Mouse (Mus musculus) right cerebral cortex, adult 18-20 months (tissue): Measurements from ENCODE around the gene Chfr.
"Not testable (repeated sequence)": the region's sequence is repeated elsewhere in the genome, so short reads cannot be mapped to it uniquely, and the experiment has no call there.

Source experiments
- DNase-seq: peaks from one replicate; pipeline ENCODE4 v3.0.0; 2022; ENCODE audit warnings: mixed read lengths

Chfr gene

DNA sequence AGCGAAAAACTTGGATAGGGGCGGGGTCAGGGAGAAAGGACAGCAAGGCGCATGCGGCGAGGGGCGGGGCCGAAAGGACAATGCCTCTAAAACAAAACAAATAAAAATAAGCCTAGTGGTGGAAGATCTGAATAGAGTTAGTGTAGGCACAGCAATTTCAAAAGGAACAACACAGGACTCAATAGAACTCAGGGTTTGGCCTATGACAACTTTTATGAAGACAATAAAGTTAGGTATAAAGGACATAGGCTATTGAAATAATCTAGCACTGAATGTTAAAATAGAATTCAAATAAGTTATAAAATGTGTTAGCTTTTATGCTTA is 27.4 kb upstream of the Chfr start:
- no peak for DNase-seq

GRCm38 (mm10) chr5:110109991-110110441 is 25.6 kb upstream of the Chfr start, which contains the start of gene Zfp605:
Gene Zfp605, plus strand, starts transcription at chr5:110110092.
- peak; percentile 93 for DNase-seq

DNA sequence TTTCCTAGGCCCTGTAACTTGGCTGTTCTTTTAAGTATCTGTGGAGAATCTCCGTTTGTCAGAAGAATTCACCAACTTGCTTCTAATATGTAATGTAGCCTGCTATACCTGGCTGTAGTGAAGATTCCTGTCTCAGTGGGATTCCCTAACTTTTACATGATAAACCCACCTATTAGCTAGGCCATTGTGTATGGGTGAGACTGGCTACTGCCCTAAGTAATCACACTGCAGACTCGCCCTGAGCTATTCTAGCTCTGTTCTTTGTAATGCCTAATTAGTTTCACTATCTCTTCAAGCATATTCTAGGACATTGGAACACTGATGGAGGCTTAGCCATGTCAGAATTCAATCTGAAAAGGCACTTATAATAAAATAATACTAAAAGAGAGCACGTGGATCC is 13.3 kb upstream of the Chfr start:
- DNase-seq, result not testable (repeated sequence)

- DNase-seq, result no peak
These were observed 434 bp downstream of the Chfr start for GRCm38 (mm10) chr5:110136087-110136464.

DNA sequence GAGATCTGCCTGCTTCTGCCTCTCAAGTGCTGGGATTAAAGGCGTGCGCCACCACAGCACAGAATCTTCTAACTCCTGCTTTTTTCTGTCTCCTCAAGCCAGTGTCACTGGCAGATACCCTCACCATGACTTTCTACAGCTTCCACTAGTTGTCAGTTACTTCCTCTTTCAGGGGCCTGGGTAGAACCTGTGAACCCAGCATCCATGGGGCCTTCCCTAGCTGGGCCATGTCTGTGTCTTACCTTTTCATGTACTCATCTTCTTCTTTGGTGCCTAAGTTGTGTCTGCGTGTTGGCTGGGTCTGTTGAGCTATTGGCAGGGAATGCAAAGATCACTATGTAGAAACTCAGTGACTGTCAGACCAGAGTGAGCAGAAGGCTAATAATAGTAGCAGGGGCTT is 2.2 kb downstream of the Chfr start:
- no peak for DNase-seq

DNA sequence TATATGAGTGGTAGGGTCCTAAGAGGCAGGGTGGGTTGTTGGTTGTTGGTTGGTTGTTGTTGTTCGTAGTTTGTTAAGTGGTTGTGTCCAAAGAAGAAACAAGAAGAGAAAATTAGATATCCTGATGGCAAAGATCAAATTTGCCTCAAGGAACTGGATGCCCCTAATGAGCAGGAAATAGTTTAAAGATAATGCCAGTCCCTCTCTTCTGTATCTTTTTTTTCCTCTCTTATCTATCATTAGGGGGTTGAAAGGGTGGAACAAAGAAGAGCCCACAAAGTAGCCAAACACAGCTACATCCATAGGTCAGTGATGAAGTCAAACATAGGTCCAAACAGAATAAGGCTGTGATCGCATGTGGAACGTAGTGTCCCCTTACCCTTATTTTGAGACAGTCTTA is 3.7 kb downstream of the Chfr start:
- no peak for DNase-seq

DNA sequence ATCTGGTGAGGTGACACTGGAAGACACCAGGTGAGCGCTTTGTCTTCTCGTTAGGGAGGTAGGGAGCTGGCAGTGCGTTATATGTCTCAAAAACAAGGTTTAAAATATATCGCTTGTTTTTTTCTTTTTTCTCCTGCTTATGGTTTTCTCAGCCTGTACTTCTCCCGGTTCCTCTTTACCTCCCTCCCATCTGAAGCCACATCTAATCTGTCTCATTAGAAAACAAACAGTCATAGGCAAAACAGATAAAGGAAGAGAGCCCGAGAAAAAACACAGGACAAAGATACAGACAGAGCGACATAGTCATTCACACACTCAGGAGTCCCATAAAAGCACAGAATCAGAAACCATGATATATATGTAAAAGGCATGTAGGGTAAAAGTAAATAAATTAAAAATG is 4.8 kb downstream of the Chfr start:
- no peak for DNase-seq

DNA sequence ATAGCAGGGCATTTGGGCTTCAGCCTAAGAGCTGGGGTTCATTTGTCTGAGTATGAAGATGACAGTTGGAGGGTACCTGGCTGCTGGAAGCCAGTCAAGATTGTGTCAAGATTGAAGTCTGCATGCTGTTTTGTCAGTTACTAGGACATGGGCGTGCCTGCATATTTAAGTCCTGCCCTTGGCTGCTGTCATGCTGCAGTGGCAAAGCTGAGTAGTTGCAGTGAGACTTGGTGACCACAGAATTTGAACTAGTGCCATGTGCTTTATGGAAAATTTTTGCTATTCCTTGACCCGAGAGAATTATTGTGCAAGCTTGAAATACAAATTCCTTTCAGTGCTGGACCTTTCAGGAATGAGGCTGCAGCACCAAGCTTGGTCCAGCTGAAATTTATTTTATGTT is 6.7 kb downstream of the Chfr start:
- DNase-seq, result no peak

DNA sequence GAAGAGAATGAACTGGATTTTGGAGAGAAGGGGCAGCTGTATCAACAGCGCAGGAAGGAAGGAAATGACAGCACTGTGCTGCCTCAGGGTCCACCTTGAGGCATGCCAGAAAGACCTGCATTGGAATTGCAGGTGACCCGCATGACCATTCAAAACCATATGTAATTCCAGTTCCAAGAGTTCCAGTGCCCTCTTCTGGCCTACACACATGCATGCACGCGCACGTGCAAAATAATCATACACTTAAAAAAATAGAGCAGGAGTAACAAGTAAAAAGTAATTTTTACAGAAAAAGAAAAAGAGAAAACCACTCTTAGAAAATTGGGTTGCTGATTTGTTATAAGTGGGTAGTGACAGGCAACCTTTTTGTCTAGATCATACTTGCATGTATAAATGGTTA is 7.4 kb downstream of the Chfr start:
- DNase-seq, result no peak

GRCm38 (mm10) chr5:110169374-110169773 is 33.7 kb downstream of the Chfr start:
- no peak for DNase-seq

GRCm38 (mm10) chr5:110176362-110177020 is 40.8 kb downstream of the Chfr start, which contains the start of gene Golga3:
Gene Golga3, plus strand, starts transcription at chr5:110176701.
- DNase-seq, result peak; percentile 93

- DNase-seq, result no peak
These were observed 41.4 kb downstream of the Chfr start for GRCm38 (mm10) chr5:110177021-110177420.

DNA sequence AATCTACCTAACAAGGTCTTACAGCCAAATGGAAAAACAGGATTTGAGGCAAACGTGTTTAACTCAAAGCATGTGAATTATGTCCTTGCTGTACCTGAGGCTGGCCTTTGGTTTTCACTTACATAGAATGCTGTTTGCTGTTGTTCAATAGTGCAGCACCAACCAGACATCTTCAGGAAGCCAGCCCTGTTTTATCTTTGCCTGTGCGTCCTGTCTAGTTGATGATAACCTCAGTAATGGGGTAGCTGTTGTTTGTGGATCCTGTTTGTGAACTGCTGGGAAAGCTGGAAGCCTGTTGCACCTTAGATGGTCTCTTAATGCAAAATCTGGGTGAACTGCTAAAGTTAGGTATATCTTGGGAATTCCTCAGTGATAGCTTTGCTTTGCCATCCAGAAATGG is 43.0 kb downstream of the Chfr start:
- DNase-seq, result no peak

GRCm38 (mm10) chr5:110181716-110182115 is 46.1 kb downstream of the Chfr start:
- DNase-seq, result no peak

DNA sequence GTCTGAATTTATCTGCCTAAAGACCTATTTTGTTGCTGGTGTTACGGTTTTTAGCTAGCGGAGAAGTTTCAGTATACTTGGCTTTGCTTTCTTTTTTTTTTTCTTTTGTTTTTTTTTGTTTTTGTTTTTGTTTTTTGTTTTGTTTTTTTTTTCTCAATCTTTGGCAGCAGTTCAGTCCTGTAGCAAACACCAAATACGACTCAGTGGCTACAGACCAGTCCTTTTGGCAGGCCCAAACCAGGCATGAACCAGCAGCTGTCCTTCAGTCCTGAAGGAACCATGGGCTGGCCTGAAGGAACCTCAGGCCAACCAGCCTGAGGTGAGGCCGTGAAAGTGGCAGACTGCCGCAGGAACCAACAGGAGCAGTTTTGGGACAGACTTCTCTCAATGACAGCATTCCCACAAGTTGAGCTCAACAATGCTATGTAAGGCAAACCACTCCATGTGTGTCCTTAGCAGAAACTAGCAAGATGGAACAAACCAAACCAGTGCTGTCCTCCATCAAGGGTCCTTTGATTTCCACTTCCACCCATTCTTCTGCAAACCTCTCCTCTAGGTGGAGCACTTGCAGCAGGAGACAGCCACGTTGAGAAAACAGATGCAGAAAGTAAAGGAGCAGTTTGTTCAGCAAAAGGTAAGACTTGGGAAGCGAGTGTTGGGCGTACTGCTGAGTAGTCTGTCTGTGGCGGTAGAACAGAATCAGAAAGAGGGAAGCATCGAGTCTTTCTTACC is 67.7 kb downstream of the Chfr start:
- DNase-seq, result no peak

- no peak for DNase-seq
These were observed 69.1 kb downstream of the Chfr start for GRCm38 (mm10) chr5:110204777-110205176.

GRCm38 (mm10) chr5:110211312-110211711 is 75.7 kb downstream of the Chfr start:
- DNase-seq, result no peak

DNA sequence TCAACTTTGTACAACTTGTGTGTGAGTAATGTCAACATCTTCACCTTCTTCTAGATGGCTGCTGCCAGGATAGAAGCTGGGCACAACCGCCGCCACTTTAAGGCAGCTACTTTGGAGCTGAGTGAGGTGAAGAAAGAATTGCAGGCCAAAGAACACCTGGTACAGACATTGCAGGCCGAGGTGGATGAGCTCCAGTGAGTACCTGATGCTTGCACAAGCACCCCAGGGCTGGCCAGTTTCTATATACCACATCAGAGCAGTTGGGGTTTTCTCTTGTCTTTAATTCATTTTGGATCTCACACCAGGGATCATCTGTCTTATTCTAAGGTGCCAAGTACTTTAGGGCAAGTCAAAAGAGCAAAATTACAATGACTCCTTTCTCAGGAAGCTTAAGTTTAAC is 81.1 kb downstream of the Chfr start:
- DNase-seq, result no peak

GRCm38 (mm10) chr5:110220331-110220730 is 84.7 kb downstream of the Chfr start:
- DNase-seq, result no peak
